Mouse (Mus musculus) stomach, embryonic 14.5 days (tissue): ENCODE measurements around the gene Trpm3. TPM values are rescaled to one million over a fixed set of nuclear protein-coding genes. Genes with fewer than 3 reads are reported as not detected.

Experiments
- ATAC-seq: fragments of 200-750 bp; cut with Nextera tagmentation; 2 replicates; pipeline ENCODE4 v1.8.0; 2017; ENCODE audit warnings: low read depth, moderate TSS enrichment; ENCODE audit not compliant: insufficient number of reproducible peaks, insufficient read depth, low FRiP score
- H3K27ac ChIP-seq: fragments of 300-500 bp; sonication (generic); 2 replicates; pipeline ENCODE4 v1.5.1; 2014; ENCODE audit warnings: mild to moderate bottlenecking, low read length, moderate library complexity, mixed read lengths
- H3K27me3 ChIP-seq: fragments of 300-500 bp; sonication (generic); 2 replicates; pipeline ENCODE4 v1.6.1; 2014; ENCODE audit warnings: low read length, control low read depth, mixed read lengths; ENCODE audit not compliant: control insufficient read depth, insufficient read depth
- H3K36me3 ChIP-seq: fragments of 300-500 bp; sonication (generic); 2 replicates; pipeline ENCODE4 v1.6.1; 2014; ENCODE audit warnings: mild to moderate bottlenecking, control low read depth, low read length, moderate library complexity, mixed read lengths; ENCODE audit not compliant: control insufficient read depth, insufficient read depth
- H3K4me1 ChIP-seq: fragments of 300-500 bp; sonication (generic); 2 replicates; pipeline ENCODE4 v1.6.1; 2014; ENCODE audit warnings: low read length, control low read depth, mixed read lengths; ENCODE audit not compliant: control insufficient read depth, insufficient read depth
- H3K4me2 ChIP-seq: fragments of 300-500 bp; sonication (generic); replicated peaks from 2 replicates; pipeline ENCODE4 v1.6.1; 2014; ENCODE audit warnings: low read depth, low read length, control low read depth
- H3K4me3 ChIP-seq: fragments of 300-500 bp; sonication (generic); 2 replicates; pipeline ENCODE4 v1.5.1; 2014; ENCODE audit warnings: low read depth, low read length, control low read depth
- H3K9ac ChIP-seq: fragments of 300-500 bp; sonication (generic); replicated peaks from 2 replicates; pipeline ENCODE4 v1.6.1; 2014; ENCODE audit warnings: low read depth, mild to moderate bottlenecking, control low read depth, low read length, moderate library complexity, mixed read lengths
- H3K9me3 ChIP-seq: fragments of 300-500 bp; sonication (generic); 2 replicates; pipeline ENCODE4 v1.6.1; 2016; ENCODE audit warnings: low read depth, low read length, control low read depth; ENCODE audit not compliant: control insufficient read depth
- WGBS: fragments of 180-500 bp; shearing (Covaris S2); extraction: QIAGEN DNeasy Blood & Tissue Kit; methylation state at CpG from one replicate; pipeline ENCODE4 v1.1.7; 2014; 5-methylcytosine and 5-hydroxymethylcytosine counted together
- polyA plus RNA-seq: library from polyadenylated mRNA; unstranded; fragments of >200 nt; fragmentation: Nextera tagmentation; extraction: Ambion mirVana; gene quantifications from 2 replicates; pipeline ENCODE4 v1.2.1, GENCODE M21; 2014

Gene Trpm3
- polyA plus RNA-seq, 1 experiment from 2014 or later, result 0.97 TPM

DNA sequence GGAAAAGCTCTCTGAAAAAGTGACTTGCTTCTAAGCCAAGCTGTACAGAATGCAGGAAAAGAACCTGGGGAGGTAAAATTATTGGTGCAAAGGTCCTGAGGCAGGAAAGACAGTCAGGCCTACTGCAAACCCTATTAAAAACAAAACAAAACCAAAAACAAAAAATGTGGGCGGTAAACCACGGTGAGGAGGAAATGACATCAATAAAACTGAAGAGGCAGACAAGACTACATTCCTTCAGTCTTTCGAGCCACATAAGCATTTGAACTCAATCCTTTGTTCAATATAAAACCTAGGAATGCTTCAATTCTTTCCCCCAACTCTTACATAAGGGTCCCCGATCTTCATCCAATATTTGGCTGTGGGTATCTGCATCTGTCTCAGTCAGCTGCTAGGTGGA, 814.3 kb downstream of the Trpm3 start:
- Histone ChIP-seq H3K4me3 (no peak overlapping the region), H3K4me2 (no peak overlapping the region), H3K27ac (no peak overlapping the region), H3K4me1 (no peaks in the 10 kb centered on the region), H3K27me3 (no peaks in the 10 kb centered on the region), H3K9me3 (no peaks in the 10 kb centered on the region), H3K36me3 (no peaks in the 10 kb centered on the region), H3K9ac (no peak overlapping the region)
- ATAC-seq, result no peak
- WGBS, result 79% methylated on average over 4 of the region's 4 CpGs

DNA sequence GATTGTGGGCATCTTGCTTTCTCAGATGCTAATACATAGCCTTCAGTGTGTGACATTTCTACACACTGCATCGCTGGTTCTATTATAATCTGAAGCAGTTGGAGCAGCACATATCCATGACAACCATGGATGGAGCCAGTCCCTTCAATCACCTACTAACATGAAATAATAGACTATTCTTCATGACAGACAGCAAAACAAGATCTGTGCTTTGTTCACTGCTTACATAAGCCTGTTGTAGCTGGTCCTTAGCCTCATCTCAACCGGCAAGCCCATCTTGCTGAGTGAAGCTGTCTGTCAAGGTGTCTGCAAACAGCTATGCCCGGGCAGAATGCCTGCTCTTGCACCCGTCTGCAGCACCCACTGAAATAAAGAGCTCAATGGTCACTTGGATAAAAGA, 819.6 kb downstream of the Trpm3 start:
- H3K9ac ChIP-seq, result no peak overlapping the region
- WGBS, result 78% methylated on average over 4 of the region's 4 CpGs
- H3K27me3 ChIP-seq, result no peaks in the 10 kb centered on the region
- no peak for ATAC-seq
- H3K36me3 ChIP-seq, result no peaks in the 10 kb centered on the region
- no peaks in the 10 kb centered on the region for H3K4me1 ChIP-seq
- H3K4me3 ChIP-seq, result no peak overlapping the region
- no peak overlapping the region for H3K27ac ChIP-seq
- H3K4me2 ChIP-seq, result no peak overlapping the region
- H3K9me3 ChIP-seq, result no peaks in the 10 kb centered on the region

DNA sequence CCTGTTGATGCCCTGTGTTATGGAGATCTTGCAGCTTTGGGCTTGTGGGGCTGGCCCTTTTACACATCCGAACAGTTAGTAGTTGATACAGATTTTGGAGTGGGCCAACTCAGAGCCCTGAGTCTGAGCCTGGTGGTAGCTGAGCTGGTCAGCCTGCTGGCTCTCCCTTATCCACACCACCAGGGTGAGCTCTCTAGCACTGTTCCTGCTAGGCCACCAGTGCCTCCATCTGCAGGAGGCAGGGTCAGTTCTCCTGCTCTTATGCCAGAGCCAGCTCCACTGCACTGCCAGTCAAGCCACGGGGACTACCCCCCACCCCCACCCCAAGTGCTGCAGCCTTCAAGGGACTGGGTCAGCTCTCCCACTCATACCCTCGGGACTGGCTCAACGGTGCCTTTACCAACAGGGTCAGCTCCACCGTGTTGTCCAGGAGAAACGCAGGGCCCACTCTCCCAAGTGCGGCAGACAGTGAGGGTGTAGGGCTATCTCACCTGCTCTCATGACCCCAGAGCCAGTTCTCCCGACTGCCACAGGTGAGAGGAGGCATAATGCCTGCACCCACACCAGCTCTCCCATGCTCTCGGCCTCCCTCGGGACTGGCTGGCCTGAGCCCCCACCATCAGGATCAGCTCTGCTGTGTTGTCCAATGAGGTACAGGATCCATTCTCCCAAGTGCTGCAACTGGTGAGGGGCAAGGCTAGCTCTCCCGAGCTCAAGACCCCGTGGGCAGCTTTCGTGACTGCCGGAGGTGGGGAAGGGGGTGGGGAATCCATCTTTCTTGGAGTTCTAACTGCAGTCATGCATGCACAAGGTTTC, 821.8 kb downstream of the Trpm3 start:
- Histone ChIP-seq H3K4me3 (no peak overlapping the region), H3K4me2 (no peak overlapping the region), H3K36me3 (no peaks in the 10 kb centered on the region), H3K9ac (no peak overlapping the region), H3K27me3 (no peaks in the 10 kb centered on the region), H3K4me1 (no peaks in the 10 kb centered on the region), H3K27ac (no peak overlapping the region), H3K9me3 (no peaks in the 10 kb centered on the region)
- 0 out of 2 replicates have a peak, but pooled peaks have one; percentile 46 for ATAC-seq
- 68% methylated on average over 14 of the region's 14 CpGs for WGBS

DNA sequence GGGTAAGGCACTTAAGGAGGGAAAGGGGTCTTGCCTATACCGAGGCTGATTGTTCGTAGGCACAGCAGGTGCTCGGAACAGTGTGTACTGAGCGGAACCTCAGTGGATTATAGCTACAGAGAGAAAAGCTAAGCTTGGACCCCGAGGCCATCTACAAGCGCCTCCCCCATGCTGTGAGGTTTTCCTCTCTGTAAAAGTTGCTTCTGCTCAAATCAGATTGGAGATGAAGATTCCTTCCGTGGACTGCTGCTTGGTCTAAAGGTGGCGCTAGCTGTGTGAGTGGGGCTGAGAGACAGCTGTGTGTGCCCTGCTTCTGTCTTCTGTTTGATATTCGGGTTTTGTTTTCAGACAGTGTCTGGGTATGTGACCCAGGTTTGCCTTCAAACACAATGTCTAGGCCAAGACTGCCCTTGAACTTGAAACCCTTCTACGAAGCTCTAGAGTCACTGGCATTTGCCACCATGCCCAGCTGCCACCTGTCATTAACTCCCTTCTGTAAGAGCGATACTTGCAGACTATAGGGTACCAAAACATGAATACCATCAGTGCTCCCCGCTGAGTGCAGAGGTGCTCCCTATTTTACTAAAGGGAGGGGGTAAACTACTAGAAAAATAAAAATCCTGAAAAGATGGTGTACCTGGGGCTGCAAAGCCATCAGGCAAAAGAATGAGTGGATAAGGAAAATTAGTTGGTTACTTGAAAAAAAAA, 823.3 kb downstream of the Trpm3 start:
- H3K36me3 ChIP-seq, result no peaks in the 10 kb centered on the region
- H3K9me3 ChIP-seq, result no peaks in the 10 kb centered on the region
- no peak overlapping the region for H3K9ac ChIP-seq
- no peaks in the 10 kb centered on the region for H3K27me3 ChIP-seq
- no peaks in the 10 kb centered on the region for H3K4me1 ChIP-seq
- no peak overlapping the region for H3K4me3 ChIP-seq
- WGBS, result 66% methylated on average over 12 of the region's 12 CpGs
- H3K27ac ChIP-seq, result no peak overlapping the region
- no peak overlapping the region for H3K4me2 ChIP-seq
- no peak for ATAC-seq

DNA sequence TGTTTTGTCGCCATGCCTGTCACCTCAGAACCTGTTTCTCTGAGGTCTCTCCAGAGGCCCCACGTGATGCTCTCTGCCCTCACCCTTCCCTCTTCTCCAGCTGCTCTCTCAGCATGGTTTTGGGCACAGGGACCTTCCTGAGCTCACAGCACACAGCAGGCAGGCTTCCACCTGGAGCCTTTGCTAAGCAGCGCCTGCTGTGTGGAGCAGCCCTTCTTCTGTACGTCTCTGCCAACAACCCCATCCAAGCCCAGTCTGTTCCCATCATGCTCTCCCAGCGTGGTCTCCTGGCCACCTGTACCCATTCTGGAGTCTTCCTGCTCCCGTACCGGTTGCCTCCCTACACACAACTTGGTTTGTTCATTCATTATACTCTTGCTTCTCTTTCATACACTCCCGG, 823.9 kb downstream of the Trpm3 start:
- no peaks in the 10 kb centered on the region for H3K27me3 ChIP-seq
- H3K27ac ChIP-seq, result no peak overlapping the region
- no peak for ATAC-seq
- H3K4me3 ChIP-seq, result no peak overlapping the region
- H3K36me3 ChIP-seq, result no peaks in the 10 kb centered on the region
- WGBS, result 47% methylated on average over 8 of the region's 8 CpGs
- H3K4me1 ChIP-seq, result no peaks in the 10 kb centered on the region
- no peaks in the 10 kb centered on the region for H3K9me3 ChIP-seq
- no peak overlapping the region for H3K9ac ChIP-seq
- H3K4me2 ChIP-seq, result no peak overlapping the region

DNA sequence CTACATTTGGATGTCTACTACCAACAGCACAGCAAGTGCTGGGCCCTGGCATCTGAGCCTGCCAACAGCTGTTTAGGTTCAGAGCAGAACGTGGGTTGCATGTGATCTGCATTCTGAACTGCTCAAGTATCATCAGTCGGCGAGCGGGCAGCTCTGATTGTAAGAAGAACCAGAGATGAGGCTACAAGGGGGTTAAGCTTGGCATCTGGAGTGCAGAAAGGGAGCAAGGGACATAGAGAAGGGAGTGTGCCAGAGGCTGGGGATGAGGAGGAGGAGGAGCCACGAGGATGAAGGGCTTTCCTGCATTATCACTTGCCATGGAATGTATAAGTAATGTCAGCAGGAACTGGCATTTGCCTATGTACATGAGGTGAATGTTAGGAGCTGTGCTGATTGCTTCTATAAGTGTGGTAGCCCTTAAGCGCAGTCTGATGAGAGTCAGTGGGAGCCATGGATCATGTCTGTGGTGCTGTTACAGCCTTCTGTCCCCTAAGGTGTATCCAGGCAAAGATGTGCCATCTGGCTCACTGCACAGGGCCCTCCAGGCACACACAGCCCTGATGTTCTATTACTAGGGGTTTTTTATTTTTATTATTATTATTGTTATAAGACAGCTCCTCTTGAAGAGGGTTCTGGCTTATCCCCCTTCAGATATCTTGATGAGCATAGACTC, 825.0 kb downstream of the Trpm3 start:
- Histone ChIP-seq H3K36me3 (no peaks in the 10 kb centered on the region), H3K9me3 (no peaks in the 10 kb centered on the region), H3K4me1 (no peaks in the 10 kb centered on the region), H3K9ac (no peak overlapping the region), H3K27me3 (no peaks in the 10 kb centered on the region), H3K4me3 (no peak overlapping the region), H3K4me2 (no peak overlapping the region), H3K27ac (no peak overlapping the region)
- 73% methylated on average over 6 of the region's 6 CpGs for WGBS
- no peak for ATAC-seq

DNA sequence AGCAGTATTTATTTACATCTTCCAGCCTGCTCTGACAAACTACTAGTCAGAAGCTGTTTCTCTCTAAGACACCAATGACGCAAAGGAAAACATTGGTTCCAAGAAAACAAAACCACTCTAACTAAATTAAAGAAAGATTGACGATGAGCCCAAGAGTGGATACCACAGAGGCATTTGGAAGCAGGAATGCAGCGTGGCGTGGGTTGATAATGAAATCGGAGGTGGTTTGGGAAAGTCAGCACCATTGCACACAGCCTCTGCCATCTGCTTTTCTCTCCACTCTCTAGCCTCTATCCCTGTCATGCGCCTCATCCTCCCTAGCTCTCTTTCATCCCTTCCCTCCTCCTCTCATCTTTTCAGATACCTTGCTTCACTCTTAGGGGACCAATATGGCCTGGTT, 826.6 kb downstream of the Trpm3 start:
- no peaks in the 10 kb centered on the region for H3K9me3 ChIP-seq
- H3K27me3 ChIP-seq, result no peaks in the 10 kb centered on the region
- H3K4me2 ChIP-seq, result no peak overlapping the region
- no peaks in the 10 kb centered on the region for H3K4me1 ChIP-seq
- WGBS, result 76% methylated on average over 6 of the region's 6 CpGs
- H3K27ac ChIP-seq, result no peak overlapping the region
- no peak overlapping the region for H3K4me3 ChIP-seq
- H3K36me3 ChIP-seq, result no peaks in the 10 kb centered on the region
- H3K9ac ChIP-seq, result no peak overlapping the region
- ATAC-seq, result no peak

DNA sequence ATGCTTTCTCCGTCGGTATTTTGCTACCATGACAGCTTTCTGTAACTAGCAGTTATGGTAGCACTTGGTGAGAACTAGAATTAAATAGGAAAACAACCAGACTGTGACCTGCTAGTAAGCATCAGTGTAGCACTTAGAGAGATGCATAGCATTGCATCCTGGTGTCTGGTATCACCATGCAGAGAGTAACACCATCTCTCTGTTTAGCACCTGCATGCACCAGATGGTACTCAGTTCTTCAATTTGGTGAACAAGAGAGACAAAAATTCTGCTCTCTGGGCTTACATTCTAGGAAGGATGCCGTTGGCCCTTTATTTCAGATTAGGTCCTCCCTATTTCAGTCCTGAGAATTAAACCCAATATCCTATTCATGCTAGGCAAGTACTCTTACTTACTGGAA, 834.4 kb downstream of the Trpm3 start:
- no peaks in the 10 kb centered on the region for H3K9me3 ChIP-seq
- 81% methylated on average over 3 of the region's 3 CpGs for WGBS
- H3K4me2 ChIP-seq, result no peak overlapping the region
- H3K27ac ChIP-seq, result no peak overlapping the region
- H3K4me3 ChIP-seq, result no peak overlapping the region
- H3K9ac ChIP-seq, result no peak overlapping the region
- H3K36me3 ChIP-seq, result no peaks in the 10 kb centered on the region
- no peak for ATAC-seq
- H3K4me1 ChIP-seq, result no peaks in the 10 kb centered on the region
- no peaks in the 10 kb centered on the region for H3K27me3 ChIP-seq
